Mouse (Mus musculus) forebrain, embryonic 15.5 days (tissue): ENCODE measurements around the gene Desi1. TPM values are rescaled to one million over a fixed set of nuclear protein-coding genes. Genes with fewer than 3 reads are reported as not detected.

ENCODE experiments used
- polyA plus RNA-seq: library from polyadenylated mRNA; unstranded; fragments of >200 nt; fragmentation: Nextera tagmentation; extraction: Ambion mirVana; gene quantifications from 2 replicates; pipeline ENCODE4 v1.2.1, GENCODE M21; 2015

The Desi1 gene
- polyA plus RNA-seq, 1 experiment from 2014 or later = 44.7 TPM

Other genes with a start within 250 kb of the Desi1 start
- 31.9 and 32.6 TPM in 2 replicates for gene Tef, start 231.4 kb downstream of the Desi1 start, polyA plus RNA-seq
- 20.2 and 21.1 TPM in 2 replicates for gene Tob2, start 175.1 kb downstream of the Desi1 start, polyA plus RNA-seq
- gene Phf5a, start 162.0 kb downstream of the Desi1 start, polyA plus RNA-seq = 124 and 128 TPM in 2 replicates
- 243 and 244 TPM in 2 replicates for gene Aco2, start 161.6 kb downstream of the Desi1 start, polyA plus RNA-seq
- gene Polr3h, start 107.6 kb downstream of the Desi1 start, polyA plus RNA-seq = 89.8 and 91.2 TPM in 2 replicates
- 130 and 133 TPM in 2 replicates for gene Csdc2, start 97.1 kb downstream of the Desi1 start, polyA plus RNA-seq
- 82.5 and 84.5 TPM in 2 replicates for gene Pmm1, start 72.9 kb downstream of the Desi1 start, polyA plus RNA-seq
- not detected in 2 replicates for gene 1700029P11Rik, start 53.3 kb downstream of the Desi1 start, polyA plus RNA-seq
- gene Xrcc6, start 46.0 kb downstream of the Desi1 start, polyA plus RNA-seq = 58.9 and 59.5 TPM in 2 replicates
- gene Snu13, start 13.7 kb upstream of the Desi1 start, polyA plus RNA-seq = 258 and 264 TPM in 2 replicates
- gene 4930407I10Rik, start 25.3 kb upstream of the Desi1 start, polyA plus RNA-seq = not detected in 2 replicates
- not detected in 2 replicates for gene Mei1, start 36.1 kb upstream of the Desi1 start, polyA plus RNA-seq
- 17.7 and 18.4 TPM in 2 replicates for gene Ccdc134, start 94.1 kb upstream of the Desi1 start, polyA plus RNA-seq
- 223 and 225 TPM in 2 replicates for gene Srebf2, start 113.3 kb upstream of the Desi1 start, polyA plus RNA-seq
- 0.27 and 0.69 TPM in 2 replicates for gene Shisa8, start 179.0 kb upstream of the Desi1 start, polyA plus RNA-seq
- 0.11 and 0.37 TPM in 2 replicates for gene Tnfrsf13c, start 190.5 kb upstream of the Desi1 start, polyA plus RNA-seq
- gene Cenpm, start 210.9 kb upstream of the Desi1 start, polyA plus RNA-seq = 38.9 and 45.6 TPM in 2 replicates
- gene 1500009C09Rik, start 218.5 kb upstream of the Desi1 start, polyA plus RNA-seq = 13.5 and 14.7 TPM in 2 replicates
- 450 and 460 TPM in 2 replicates for gene Sept3, start 241.0 kb upstream of the Desi1 start, polyA plus RNA-seq